Mouse (Mus musculus): ENCODE data around the gene Selenop. TPM values are rescaled to one million over a fixed set of nuclear protein-coding genes. Genes with fewer than 3 reads are reported as not detected.

Gene Selenop
- total and polyA plus RNA-seq, 3 experiments, result 3.3 to 16.5 (median 7.3) TPM

- no peak within 1 kb of the TSS for H3K27ac ChIP-seq (ENCODE audit: insufficient read depth, low read depth)
- TF ChIP-seq E2F4 (IDR thresholded peaks at IDR 0.05; ENCODE audit: insufficient replicate concordance, low read depth, low read length) (no peak), SMC3 (IDR thresholded peaks at IDR 0.05; ENCODE audit: low read depth, low read length) (no peak)
- no peaks in the 10 kb centered on the region for H3K36me3 ChIP-seq (replicated peaks in 1 of 2; ENCODE audit: control insufficient read depth in 1 of 2, insufficient read depth in 1 of 2, low read length in 1 of 2)
- DNase-seq (ENCODE audit: extremely low read depth), result no peak
- H3K79me2 ChIP-seq (replicated peaks; ENCODE audit: control insufficient read depth, extremely low read depth, insufficient read depth, poor library complexity, severe bottlenecking), result no peaks in the 10 kb centered on the region
- dilution Hi-C loops (cut with MboI; ENCODE audit: extremely low pct_ligation_motif_present, extremely low pct_unique_long_range_greater_than_20kb, low sequenced_read_pairs), result no loop called here
- no peaks in the 10 kb centered on the region for H3K4me1 ChIP-seq (ENCODE audit: control insufficient read depth in 1 of 2, insufficient read depth in 2 of 2)
- no peaks in the 10 kb centered on the region for H3K9me3 ChIP-seq (replicated peaks; ENCODE audit: low read length)
- H3K9ac ChIP-seq (ENCODE audit: insufficient read depth, low read depth), result no peak within 1 kb of the TSS
- H3K27me3 ChIP-seq (replicated peaks), result no peaks in the 10 kb centered on the region
- no peak within 1 kb of the TSS for H3K4me3 ChIP-seq (replicated peaks in 1 of 3; ENCODE audit: low read depth in 2 of 3, low read length in 2 of 3, poor library complexity in 1 of 3)
- H3K4me2 ChIP-seq (ENCODE audit: insufficient read depth, low read depth, poor library complexity, severe bottlenecking), result no peak within 1 kb of the TSS
- in situ Hi-C loops (cut with MboI; ENCODE audit: low pct_ligation_motif_present, low pct_unique_long_range_greater_than_20kb, low sequenced_read_pairs), result no loop called here
Measured at GRCm38 (mm10) chr15:3303426-3303825, 35.1 kb downstream of the Selenop start, which contains the start of gene Ccdc152. Gene Ccdc152, minus strand, starts transcription at chr15:3303526.

GRCm38 (mm10) chr15:3309856-3310255, 41.5 kb downstream of the Selenop start:
- Histone ChIP-seq H3K36me3 (replicated peaks in 1 of 2; ENCODE audit: control insufficient read depth in 1 of 2, insufficient read depth in 1 of 2, low read length in 1 of 2) (no peaks in the 10 kb centered on the region), H3K4me2 (ENCODE audit: insufficient read depth, low read depth, poor library complexity, severe bottlenecking) (no peak overlapping the region), H3K27me3 (replicated peaks) (no peaks in the 10 kb centered on the region), H3K9me3 (replicated peaks; ENCODE audit: low read length) (no peaks in the 10 kb centered on the region), H3K4me1 (ENCODE audit: control insufficient read depth in 1 of 2, insufficient read depth in 2 of 2) (no peaks in the 10 kb centered on the region), H3K27ac (ENCODE audit: insufficient read depth, low read depth) (no peak overlapping the region), H3K9ac (ENCODE audit: insufficient read depth, low read depth) (no peak overlapping the region), H3K79me2 (replicated peaks; ENCODE audit: control insufficient read depth, extremely low read depth, insufficient read depth, poor library complexity, severe bottlenecking) (no peaks in the 10 kb centered on the region), H3K4me3 (replicated peaks in 1 of 3; ENCODE audit: low read depth in 2 of 3, low read length in 2 of 3, poor library complexity in 1 of 3) (no peak overlapping the region)
- dilution Hi-C loops (cut with MboI; ENCODE audit: extremely low pct_ligation_motif_present, extremely low pct_unique_long_range_greater_than_20kb, low sequenced_read_pairs) (no loop called here), in situ Hi-C loops (cut with MboI; ENCODE audit: low pct_ligation_motif_present, low pct_unique_long_range_greater_than_20kb, low sequenced_read_pairs) (no loop called here)
- no peak for TF ChIP-seq CHD1 (IDR thresholded peaks at IDR 0.05; ENCODE audit: low read depth, low read length)
- TF ChIP-seq ETS1 (conservative IDR thresholded peaks at IDR 0.05; ENCODE audit: low read depth, low read length), result no peak
- no peak for TF ChIP-seq ZC3H11A (IDR thresholded peaks at IDR 0.05; ENCODE audit: low read depth, low read length)
- no peak for TF ChIP-seq USF2 (conservative IDR thresholded peaks at IDR 0.05; ENCODE audit: low read depth, low read length)
- no peak for TF ChIP-seq MEF2A (IDR thresholded peaks at IDR 0.05; ENCODE audit: borderline replicate concordance, low read depth, low read length)
- TF ChIP-seq SMC3 (IDR thresholded peaks at IDR 0.05; ENCODE audit: low read depth, low read length), result no peak
- no peak for TF ChIP-seq UBTF (IDR thresholded peaks at IDR 0.05; ENCODE audit: low read depth, low read length)
- TF ChIP-seq BHLHE40 (IDR thresholded peaks at IDR 0.05; ENCODE audit: low read depth, low read length), result no peak
- TF ChIP-seq ZMIZ1 (IDR thresholded peaks at IDR 0.05; ENCODE audit: low read depth, low read length), result no peak
- TF ChIP-seq ELF1 (IDR thresholded peaks at IDR 0.05; ENCODE audit: low read depth, low read length), result no peak
- TF ChIP-seq MAX (IDR thresholded peaks at IDR 0.05; ENCODE audit: low read length), result no peak
- TF ChIP-seq POLR2A (IDR thresholded peaks at IDR 0.05; ENCODE audit: low read depth, low read length), result no peak
- TF ChIP-seq CHD2 (IDR thresholded peaks at IDR 0.05; ENCODE audit: low read length), result no peak
- no peak for TF ChIP-seq MAZ (IDR thresholded peaks at IDR 0.05; ENCODE audit: low read depth, low read length)
- no peak for DNase-seq (ENCODE audit: extremely low read depth)

- H3K9ac ChIP-seq (ENCODE audit: insufficient read depth, low read depth), result no peak overlapping the region
- in situ Hi-C loops (cut with MboI; ENCODE audit: low pct_ligation_motif_present, low pct_unique_long_range_greater_than_20kb, low sequenced_read_pairs), result no loop called here
- H3K27ac ChIP-seq (ENCODE audit: insufficient read depth, low read depth), result no peak overlapping the region
- H3K27me3 ChIP-seq (replicated peaks), result no peaks in the 10 kb centered on the region
- no peaks in the 10 kb centered on the region for H3K79me2 ChIP-seq (replicated peaks; ENCODE audit: control insufficient read depth, extremely low read depth, insufficient read depth, poor library complexity, severe bottlenecking)
- no peak for DNase-seq (ENCODE audit: extremely low read depth)
- no peak for TF ChIP-seq ZNF384 (IDR thresholded peaks at IDR 0.05; ENCODE audit: low read depth, low read length)
- no peak for TF ChIP-seq ZC3H11A (IDR thresholded peaks at IDR 0.05; ENCODE audit: low read depth, low read length)
- no peak for TF ChIP-seq TCF12 (IDR thresholded peaks at IDR 0.05; ENCODE audit: low read depth, low read length)
- no peak for TF ChIP-seq MAZ (IDR thresholded peaks at IDR 0.05; ENCODE audit: low read depth, low read length)
- TF ChIP-seq IRF4 (IDR thresholded peaks at IDR 0.05; ENCODE audit: low read depth, low read length), result no peak
- H3K36me3 ChIP-seq (replicated peaks in 1 of 2; ENCODE audit: control insufficient read depth in 1 of 2, insufficient read depth in 1 of 2, low read length in 1 of 2), result no peaks in the 10 kb centered on the region
- dilution Hi-C loops (cut with MboI; ENCODE audit: extremely low pct_ligation_motif_present, extremely low pct_unique_long_range_greater_than_20kb, low sequenced_read_pairs), result no loop called here
- H3K9me3 ChIP-seq (replicated peaks; ENCODE audit: low read length), result no peaks in the 10 kb centered on the region
- no peak overlapping the region for H3K4me3 ChIP-seq (replicated peaks in 1 of 3; ENCODE audit: low read depth in 2 of 3, low read length in 2 of 3, poor library complexity in 1 of 3)
- no peaks in the 10 kb centered on the region for H3K4me1 ChIP-seq (ENCODE audit: control insufficient read depth in 1 of 2, insufficient read depth in 2 of 2)
- no peak overlapping the region for H3K4me2 ChIP-seq (ENCODE audit: insufficient read depth, low read depth, poor library complexity, severe bottlenecking)
Measured at GRCm38 (mm10) chr15:3312937-3313336, 44.6 kb downstream of the Selenop start.

All from CH12.LX (cell line).